Mouse (Mus musculus): ENCODE results near the gene Sel1l3. TPM values are rescaled to one million over a fixed set of nuclear protein-coding genes. Genes with fewer than 3 reads are reported as not detected.

The Sel1l3 gene
- polyA plus RNA-seq, 1 experiment from 2014 or later = 7.3 TPM

DNA sequence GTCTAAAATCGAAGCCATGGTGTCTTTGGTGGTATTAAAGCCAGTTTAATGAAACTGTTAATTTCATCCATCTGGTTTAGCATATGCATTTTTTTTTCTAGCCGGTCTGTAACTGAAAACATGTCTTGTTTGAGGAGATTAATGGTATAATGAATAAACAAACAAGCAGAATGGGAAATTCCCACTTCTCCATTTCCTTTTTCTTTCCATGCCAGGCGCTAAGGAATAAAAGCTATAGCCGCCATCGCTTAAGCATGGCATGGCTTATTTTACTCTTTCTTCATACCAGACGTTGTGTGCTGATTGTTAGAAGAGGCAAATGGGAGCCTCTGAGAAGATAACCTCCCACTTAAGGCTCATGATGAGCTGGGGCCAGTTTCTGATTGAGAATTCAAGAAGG, 53.5 kb downstream of the Sel1l3 start:
- Histone ChIP-seq H3K27me3 (ENCODE audit: control insufficient read depth, insufficient read depth, low read length) (no peaks in the 10 kb centered on the region), H3K9ac (replicated peaks; ENCODE audit: low read depth, low read length) (no peak overlapping the region), H3K4me1 (ENCODE audit: control insufficient read depth, insufficient read depth, low read length) (no peaks in the 10 kb centered on the region), H3K36me3 (ENCODE audit: control insufficient read depth, insufficient read depth, low read length) (no peaks in the 10 kb centered on the region), H3K4me2 (replicated peaks; ENCODE audit: low read depth, low read length) (no peak overlapping the region), H3K27ac (ENCODE audit: low read length) (no peak overlapping the region), H3K9me3 (ENCODE audit: control insufficient read depth, low read depth, low read length) (no peaks in the 10 kb centered on the region), H3K4me3 (ENCODE audit: low read depth, low read length) (no peak overlapping the region)
- 81% methylated on average over 6 of the region's 6 CpGs for WGBS
- no peak for ATAC-seq (ENCODE audit: insufficient number of reproducible peaks, insufficient read depth, low FRiP score, low read depth)

DNA sequence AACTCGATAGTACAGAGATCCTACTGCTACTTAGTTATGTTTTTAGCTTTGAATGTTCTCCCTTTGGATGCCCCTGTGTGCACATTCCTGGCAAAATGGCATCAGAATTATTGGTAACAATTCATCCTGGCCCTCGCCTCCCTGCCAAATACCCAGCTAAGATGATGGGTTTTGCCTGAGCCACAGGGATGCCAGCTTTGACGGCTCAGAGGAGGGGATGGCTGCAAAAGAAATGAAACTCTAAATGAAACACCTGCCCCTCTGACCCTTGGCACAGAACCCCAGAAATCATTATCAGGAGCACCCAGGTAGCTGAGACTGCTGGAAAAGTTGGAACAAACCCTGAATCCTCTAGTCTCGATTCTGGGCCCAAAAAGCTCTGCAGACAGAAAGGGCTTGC, 54.1 kb downstream of the Sel1l3 start:
- H3K9ac ChIP-seq (replicated peaks; ENCODE audit: low read depth, low read length) = no peak overlapping the region
- H3K27me3 ChIP-seq (ENCODE audit: control insufficient read depth, insufficient read depth, low read length) = no peaks in the 10 kb centered on the region
- no peak for ATAC-seq (ENCODE audit: insufficient number of reproducible peaks, insufficient read depth, low FRiP score, low read depth)
- no peak overlapping the region for H3K27ac ChIP-seq (ENCODE audit: low read length)
- H3K4me1 ChIP-seq (ENCODE audit: control insufficient read depth, insufficient read depth, low read length) = no peaks in the 10 kb centered on the region
- H3K4me2 ChIP-seq (replicated peaks; ENCODE audit: low read depth, low read length) = no peak overlapping the region
- no peak overlapping the region for H3K4me3 ChIP-seq (ENCODE audit: low read depth, low read length)
- WGBS = 83% methylated on average over 4 of the region's 4 CpGs
- no peaks in the 10 kb centered on the region for H3K36me3 ChIP-seq (ENCODE audit: control insufficient read depth, insufficient read depth, low read length)
- no peaks in the 10 kb centered on the region for H3K9me3 ChIP-seq (ENCODE audit: control insufficient read depth, low read depth, low read length)

GRCm38 (mm10) chr5:53159166-53159565, 54.6 kb downstream of the Sel1l3 start:
- WGBS = 87% methylated on average over 3 of the region's 3 CpGs

GRCm38 (mm10) chr5:53155985-53156679, 57.6 kb downstream of the Sel1l3 start:
- WGBS = 79% methylated on average over 13 of the region's 13 CpGs
- H3K27me3 ChIP-seq (ENCODE audit: control insufficient read depth, insufficient read depth, low read length) = no peaks in the 10 kb centered on the region
- no peaks in the 10 kb centered on the region for H3K9me3 ChIP-seq (ENCODE audit: control insufficient read depth, low read depth, low read length)
- no peak overlapping the region for H3K4me3 ChIP-seq (ENCODE audit: low read depth, low read length)
- no peak overlapping the region for H3K9ac ChIP-seq (replicated peaks; ENCODE audit: low read depth, low read length)
- no peak overlapping the region for H3K27ac ChIP-seq (ENCODE audit: low read length)
- no peaks in the 10 kb centered on the region for H3K36me3 ChIP-seq (ENCODE audit: control insufficient read depth, insufficient read depth, low read length)
- H3K4me2 ChIP-seq (replicated peaks; ENCODE audit: low read depth, low read length) = no peak overlapping the region
- no peaks in the 10 kb centered on the region for H3K4me1 ChIP-seq (ENCODE audit: control insufficient read depth, insufficient read depth, low read length)
- ATAC-seq (ENCODE audit: insufficient number of reproducible peaks, insufficient read depth, low FRiP score, low read depth) = no peak

More at GRCm38 (mm10) chr5:53159166-53159565, 54.6 kb downstream of the Sel1l3 start:
- no peaks in the 10 kb centered on the region for H3K4me1 ChIP-seq (ENCODE audit: control insufficient read depth, insufficient read depth, low read length)
- no peak overlapping the region for H3K9ac ChIP-seq (replicated peaks; ENCODE audit: low read depth, low read length)
- H3K27ac ChIP-seq (ENCODE audit: low read length) = no peak overlapping the region
- H3K27me3 ChIP-seq (ENCODE audit: control insufficient read depth, insufficient read depth, low read length) = no peaks in the 10 kb centered on the region
- no peak overlapping the region for H3K4me2 ChIP-seq (replicated peaks; ENCODE audit: low read depth, low read length)
- no peaks in the 10 kb centered on the region for H3K36me3 ChIP-seq (ENCODE audit: control insufficient read depth, insufficient read depth, low read length)
- no peaks in the 10 kb centered on the region for H3K9me3 ChIP-seq (ENCODE audit: control insufficient read depth, low read depth, low read length)
- H3K4me3 ChIP-seq (ENCODE audit: low read depth, low read length) = no peak overlapping the region
- ATAC-seq (ENCODE audit: insufficient number of reproducible peaks, insufficient read depth, low FRiP score, low read depth) = no peak

GRCm38 (mm10) chr5:53154501-53154900, 59.2 kb downstream of the Sel1l3 start:
- ATAC-seq (ENCODE audit: insufficient number of reproducible peaks, insufficient read depth, low FRiP score, low read depth) = no peak
- no peaks in the 10 kb centered on the region for H3K27me3 ChIP-seq (ENCODE audit: control insufficient read depth, insufficient read depth, low read length)
- H3K36me3 ChIP-seq (ENCODE audit: control insufficient read depth, insufficient read depth, low read length) = no peaks in the 10 kb centered on the region
- no peak overlapping the region for H3K4me3 ChIP-seq (ENCODE audit: low read depth, low read length)
- 71% methylated on average over 2 of the region's 2 CpGs for WGBS
- H3K9me3 ChIP-seq (ENCODE audit: control insufficient read depth, low read depth, low read length) = no peaks in the 10 kb centered on the region
- H3K9ac ChIP-seq (replicated peaks; ENCODE audit: low read depth, low read length) = no peak overlapping the region
- H3K27ac ChIP-seq (ENCODE audit: low read length) = no peak overlapping the region
- no peak overlapping the region for H3K4me2 ChIP-seq (replicated peaks; ENCODE audit: low read depth, low read length)
- no peaks in the 10 kb centered on the region for H3K4me1 ChIP-seq (ENCODE audit: control insufficient read depth, insufficient read depth, low read length)

DNA sequence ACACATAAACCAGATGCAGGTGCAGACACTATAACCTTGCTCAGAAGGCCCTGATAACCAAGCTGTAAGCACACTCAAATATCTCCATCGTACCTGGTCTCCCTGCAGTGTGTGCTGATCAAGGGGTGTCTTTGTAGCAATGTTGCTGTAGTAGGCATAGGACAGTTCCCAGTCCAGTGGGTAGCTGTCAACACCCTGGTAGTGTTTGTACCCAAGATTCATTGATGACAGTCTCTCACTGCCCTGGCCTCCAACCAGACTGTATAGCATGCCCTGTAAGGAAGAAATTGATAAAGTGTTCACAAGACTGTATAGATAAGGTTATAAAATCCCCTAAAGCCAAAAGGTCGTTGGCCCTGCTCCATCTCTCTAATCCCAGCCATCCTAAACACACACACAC, 59.6 kb downstream of the Sel1l3 start:
- Histone ChIP-seq H3K4me2 (replicated peaks; ENCODE audit: low read depth, low read length) (no peak overlapping the region), H3K4me3 (ENCODE audit: low read depth, low read length) (no peak overlapping the region), H3K9ac (replicated peaks; ENCODE audit: low read depth, low read length) (no peak overlapping the region), H3K4me1 (ENCODE audit: control insufficient read depth, insufficient read depth, low read length) (no peaks in the 10 kb centered on the region), H3K9me3 (ENCODE audit: control insufficient read depth, low read depth, low read length) (no peaks in the 10 kb centered on the region), H3K27ac (ENCODE audit: low read length) (no peak overlapping the region), H3K36me3 (ENCODE audit: control insufficient read depth, insufficient read depth, low read length) (no peaks in the 10 kb centered on the region), H3K27me3 (ENCODE audit: control insufficient read depth, insufficient read depth, low read length) (no peaks in the 10 kb centered on the region)
- WGBS = 74% methylated on average over 2 of the region's 2 CpGs
- no peak for ATAC-seq (ENCODE audit: insufficient number of reproducible peaks, insufficient read depth, low FRiP score, low read depth)

DNA sequence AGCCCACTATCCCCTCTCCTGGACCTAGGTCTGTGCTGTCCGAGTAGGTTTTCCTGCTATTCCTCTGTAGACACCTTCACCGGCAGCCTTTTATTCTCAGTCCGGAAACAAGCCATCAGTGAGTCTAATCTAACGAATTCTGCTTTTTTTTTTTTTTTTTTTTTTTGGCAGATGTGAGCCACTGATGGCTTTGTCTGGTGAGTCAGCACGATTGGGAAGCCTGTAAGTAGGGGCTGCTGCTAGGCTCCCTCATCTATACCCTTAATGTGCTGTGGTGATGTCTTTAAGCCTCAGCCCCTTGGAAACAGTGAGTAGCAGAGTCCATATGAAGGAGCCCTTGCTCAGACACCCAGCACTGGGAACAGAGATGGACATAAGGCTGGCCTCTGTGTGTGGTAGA, 60.6 kb downstream of the Sel1l3 start:
- Histone ChIP-seq H3K36me3 (ENCODE audit: control insufficient read depth, insufficient read depth, low read length) (no peaks in the 10 kb centered on the region), H3K4me1 (ENCODE audit: control insufficient read depth, insufficient read depth, low read length) (no peaks in the 10 kb centered on the region), H3K4me3 (ENCODE audit: low read depth, low read length) (no peak overlapping the region), H3K4me2 (replicated peaks; ENCODE audit: low read depth, low read length) (no peak overlapping the region), H3K9me3 (ENCODE audit: control insufficient read depth, low read depth, low read length) (no peaks in the 10 kb centered on the region), H3K27me3 (ENCODE audit: control insufficient read depth, insufficient read depth, low read length) (no peaks in the 10 kb centered on the region), H3K9ac (replicated peaks; ENCODE audit: low read depth, low read length) (no peak overlapping the region), H3K27ac (ENCODE audit: low read length) (no peak overlapping the region)
- no peak for ATAC-seq (ENCODE audit: insufficient number of reproducible peaks, insufficient read depth, low FRiP score, low read depth)
- 76% methylated on average over 5 of the region's 5 CpGs for WGBS

- 0 out of 2 replicates have a peak, but pooled peaks cover under 1% of the 10 kb centered on the region for H3K4me1 ChIP-seq (ENCODE audit: control insufficient read depth, insufficient read depth, low read length)
- no peaks in the 10 kb centered on the region for H3K36me3 ChIP-seq (ENCODE audit: control insufficient read depth, insufficient read depth, low read length)
- ATAC-seq (ENCODE audit: insufficient number of reproducible peaks, insufficient read depth, low FRiP score, low read depth) = no peak
- no peak overlapping the region for H3K4me2 ChIP-seq (replicated peaks; ENCODE audit: low read depth, low read length)
- 76% methylated on average over 18 of the region's 18 CpGs for WGBS
- no peaks in the 10 kb centered on the region for H3K27me3 ChIP-seq (ENCODE audit: control insufficient read depth, insufficient read depth, low read length)
- no peak overlapping the region for H3K9ac ChIP-seq (replicated peaks; ENCODE audit: low read depth, low read length)
- H3K4me3 ChIP-seq (ENCODE audit: low read depth, low read length) = no peak overlapping the region
- H3K9me3 ChIP-seq (ENCODE audit: control insufficient read depth, low read depth, low read length) = no peaks in the 10 kb centered on the region
- no peak overlapping the region for H3K27ac ChIP-seq (ENCODE audit: low read length)
Measured at GRCm38 (mm10) chr5:53151379-53151960, 62.3 kb downstream of the Sel1l3 start.
